Mouse (Mus musculus): Measurements from ENCODE around the gene 2610528J11Rik. TPM values are rescaled to one million over a fixed set of nuclear protein-coding genes. Genes with fewer than 3 reads are reported as not detected.
A peak's percentile ranks its signal among the peaks of the same experiment; 100 is the strongest.

2610528J11Rik gene
- polyA plus RNA-seq, 1 experiment from 2014 or later: 1.2 TPM

DNA sequence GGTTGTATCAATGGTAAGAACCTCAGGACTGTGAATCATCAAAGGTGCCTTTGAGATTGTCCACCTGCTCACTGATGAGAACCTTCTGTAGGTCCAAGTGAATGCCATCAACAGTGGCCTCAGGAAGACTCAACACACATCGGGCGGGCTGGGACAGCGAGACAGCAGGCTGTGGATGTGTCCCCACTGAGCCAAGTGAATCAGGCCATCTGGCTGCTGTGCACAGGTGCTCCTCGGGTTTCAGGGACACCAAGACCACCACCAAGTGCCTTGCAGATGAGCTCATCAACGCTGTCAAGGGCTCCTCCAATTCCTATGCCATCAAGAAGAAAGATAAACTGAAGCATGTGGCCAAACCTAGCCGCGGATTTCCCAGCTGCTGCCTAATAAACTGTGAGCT is 4.6 kb upstream of the 2610528J11Rik start:
- no peaks in the 10 kb centered on the region for H3K9me3 ChIP-seq (replicated peaks)
- H3K4me1 ChIP-seq: peaks cover 4% of the 10 kb centered on the region; the same call in 1 of the 2 replicates
- H3K36me3 ChIP-seq: no peaks in the 10 kb centered on the region
- H3K27me3 ChIP-seq: peaks cover 5% of the 10 kb centered on the region; the same call in 1 of the 2 replicates
- no peak overlapping the region for H3K27ac ChIP-seq
- WGBS: 86% methylated on average over 7 of the region's 7 CpGs
- no peak overlapping the region for H3K4me2 ChIP-seq (replicated peaks)
- no peak for ATAC-seq (ENCODE audit: low FRiP score)
- H3K9ac ChIP-seq: no peak overlapping the region
- no peak overlapping the region for H3K4me3 ChIP-seq

DNA sequence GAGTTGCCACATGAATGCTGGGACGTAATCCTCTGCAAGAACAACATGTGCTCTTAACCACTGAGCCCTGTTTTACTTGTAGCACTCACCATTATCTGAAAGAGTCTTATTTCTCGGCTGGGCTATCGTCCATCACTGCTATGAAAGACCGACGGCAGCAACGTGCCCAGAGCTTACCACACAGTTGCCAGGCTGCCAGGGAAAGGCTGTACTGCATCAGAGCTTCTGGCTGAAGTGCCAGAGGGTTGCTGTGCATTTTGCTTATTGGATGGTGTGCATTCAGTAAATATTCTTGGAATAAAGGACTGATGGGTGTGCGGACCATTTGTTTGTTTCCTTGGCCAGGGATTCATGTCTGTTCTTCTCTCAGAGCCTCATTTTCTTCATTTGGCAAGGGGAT is 2.8 kb upstream of the 2610528J11Rik start:
- 63% methylated on average over 7 of the region's 7 CpGs for WGBS
- Histone ChIP-seq H3K4me3 (no peak overlapping the region), H3K4me2 (replicated peaks) (no peak overlapping the region), H3K9ac (no peak overlapping the region), H3K27me3 (peaks cover 8% of the 10 kb centered on the region; the same call in 1 of the 2 replicates), H3K36me3 (no peaks in the 10 kb centered on the region), H3K9me3 (replicated peaks) (no peaks in the 10 kb centered on the region), H3K4me1 (no peaks in the 10 kb centered on the region), H3K27ac (no peak overlapping the region)
- no peak for ATAC-seq (ENCODE audit: low FRiP score)

DNA sequence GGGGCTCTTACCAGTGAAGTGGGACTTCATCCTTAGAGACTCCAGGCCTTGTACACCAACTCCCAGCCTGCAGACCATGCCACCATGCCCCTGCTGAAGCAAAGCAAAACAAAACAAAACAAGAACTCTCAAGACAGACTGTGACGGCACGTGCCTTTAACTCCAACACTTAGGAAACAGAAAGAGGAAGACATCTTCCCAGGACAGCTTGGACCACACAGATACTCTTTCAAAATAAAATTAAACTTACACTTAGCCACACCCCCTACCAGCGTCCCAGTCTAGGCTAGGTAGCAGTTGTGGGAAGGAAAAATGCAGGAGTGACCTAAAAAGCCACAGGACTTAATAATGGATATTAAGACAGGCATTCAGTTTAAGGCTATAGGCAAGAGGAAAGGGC is 1.0 kb upstream of the 2610528J11Rik start:
- Histone ChIP-seq H3K9ac (no peak overlapping the region), H3K4me1 (no peaks in the 10 kb centered on the region), H3K27me3 (peaks cover 8% of the 10 kb centered on the region; the same call in 1 of the 2 replicates), H3K4me3 (no peak overlapping the region), H3K36me3 (no peaks in the 10 kb centered on the region), H3K9me3 (replicated peaks) (no peaks in the 10 kb centered on the region), H3K4me2 (replicated peaks) (no peak overlapping the region), H3K27ac (no peak overlapping the region)
- WGBS: 72% methylated on average over 3 of the region's 3 CpGs
- ATAC-seq (ENCODE audit: low FRiP score): no peak

DNA sequence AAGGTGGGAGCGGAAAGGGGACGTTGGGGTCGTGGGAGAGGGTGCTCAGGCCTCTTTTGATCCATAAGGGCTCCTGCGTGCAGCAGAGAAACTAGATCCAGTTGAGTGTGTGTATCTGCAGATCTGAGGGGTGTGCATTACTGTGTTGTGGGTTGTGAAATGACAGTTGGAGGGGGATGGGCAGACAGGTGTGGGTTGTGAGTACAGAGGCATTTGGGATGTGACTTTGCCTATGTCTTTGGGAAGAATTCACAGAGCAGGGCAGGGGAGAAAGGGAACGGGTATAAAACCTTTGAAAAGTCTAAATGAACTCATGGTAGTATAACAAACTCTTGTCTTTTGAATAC is 509 bp downstream of the 2610528J11Rik start:
- ATAC-seq (ENCODE audit: low FRiP score): no peak
- Histone ChIP-seq H3K27ac (no peak overlapping the region), H3K27me3 (peaks cover 8% of the 10 kb centered on the region; the same call in 1 of the 2 replicates), H3K4me2 (replicated peaks) (no peak overlapping the region), H3K36me3 (no peaks in the 10 kb centered on the region), H3K4me1 (no peaks in the 10 kb centered on the region), H3K4me3 (no peak overlapping the region), H3K9me3 (replicated peaks) (no peaks in the 10 kb centered on the region), H3K9ac (no peak overlapping the region)
- 48% methylated on average over 5 of the region's 5 CpGs for WGBS

DNA sequence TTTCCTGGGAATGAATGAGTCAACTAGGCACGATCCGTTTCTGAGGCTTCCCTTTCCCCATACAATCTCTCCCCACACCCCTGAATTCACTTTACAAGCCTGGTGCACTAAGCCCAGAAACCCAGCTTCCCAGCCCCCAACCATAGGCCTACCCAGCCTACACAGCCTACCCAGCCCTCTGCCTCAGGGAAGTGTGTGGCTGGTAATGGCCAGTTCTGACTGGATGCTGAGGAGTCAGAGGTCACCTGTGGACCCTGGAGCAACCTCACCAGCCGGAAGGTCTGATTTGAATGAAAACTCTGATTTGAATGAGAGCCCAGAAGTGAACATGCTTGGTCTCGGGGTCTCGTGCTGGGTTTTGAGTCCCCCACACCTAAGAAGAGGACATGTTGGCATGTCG is 921 bp downstream of the 2610528J11Rik start:
- Histone ChIP-seq H3K36me3 (no peaks in the 10 kb centered on the region), H3K27ac (no peak overlapping the region), H3K27me3 (peaks cover 8% of the 10 kb centered on the region; the same call in 1 of the 2 replicates), H3K4me1 (no peaks in the 10 kb centered on the region), H3K9ac (no peak overlapping the region), H3K4me2 (replicated peaks) (no peak overlapping the region), H3K9me3 (replicated peaks) (no peaks in the 10 kb centered on the region), H3K4me3 (no peak overlapping the region)
- 88% methylated on average over 6 of the region's 6 CpGs for WGBS
- ATAC-seq (ENCODE audit: low FRiP score): no peak

DNA sequence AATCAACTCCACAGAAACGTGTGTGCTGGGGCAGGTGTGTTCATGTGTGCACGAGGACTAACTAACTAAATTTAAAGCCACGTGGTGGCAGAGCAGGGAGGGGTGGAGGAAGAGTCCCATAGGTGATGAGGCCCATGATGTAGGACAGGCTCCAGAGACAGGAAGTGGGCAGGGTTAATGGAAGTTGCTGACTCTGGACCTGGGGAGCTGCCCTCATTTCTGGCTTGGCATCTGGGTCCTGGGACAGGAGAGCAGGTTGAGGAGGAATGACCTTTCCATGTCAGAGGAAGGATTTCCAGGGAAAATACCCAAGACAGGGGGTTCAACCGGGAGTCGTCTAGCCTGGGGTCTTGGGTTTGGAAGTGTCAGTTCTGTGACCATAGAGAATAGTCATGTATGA is 5.9 kb downstream of the 2610528J11Rik start:
- Histone ChIP-seq H3K27me3 (peaks cover 3% of the 10 kb centered on the region; the same call in 1 of the 2 replicates), H3K4me2 (replicated peaks) (no peak overlapping the region), H3K4me1 (no peaks in the 10 kb centered on the region), H3K27ac (no peak overlapping the region), H3K36me3 (no peaks in the 10 kb centered on the region), H3K9ac (no peak overlapping the region), H3K4me3 (no peak overlapping the region), H3K9me3 (replicated peaks) (no peaks in the 10 kb centered on the region)
- no peak for ATAC-seq (ENCODE audit: low FRiP score)
- 81% methylated on average over 5 of the region's 5 CpGs for WGBS

DNA sequence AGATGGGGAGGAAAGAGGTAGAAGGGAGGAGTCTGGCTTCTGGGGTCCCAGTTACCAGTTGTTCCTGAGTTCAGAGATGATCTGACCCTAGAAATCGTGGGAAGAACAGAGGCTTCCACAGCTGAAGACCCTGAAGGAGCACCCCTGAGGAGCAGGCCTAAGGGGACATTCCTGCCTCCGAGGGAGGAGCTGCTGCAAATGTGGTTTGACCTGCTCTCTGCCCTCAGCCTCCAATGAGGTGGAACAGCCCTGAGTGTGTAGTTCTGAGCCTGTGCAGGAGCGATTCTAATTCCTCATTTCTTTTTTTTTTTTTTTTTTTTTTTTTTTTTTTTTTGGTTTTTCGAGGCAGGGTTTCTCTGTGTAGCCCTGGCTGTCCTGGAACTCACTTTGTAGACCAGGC is 6.4 kb downstream of the 2610528J11Rik start:
- Histone ChIP-seq H3K9ac (no peak overlapping the region), H3K27me3 (peaks cover 3% of the 10 kb centered on the region; the same call in 1 of the 2 replicates), H3K4me2 (replicated peaks) (no peak overlapping the region), H3K36me3 (no peaks in the 10 kb centered on the region), H3K9me3 (replicated peaks) (no peaks in the 10 kb centered on the region), H3K4me1 (no peaks in the 10 kb centered on the region), H3K27ac (no peak overlapping the region), H3K4me3 (no peak overlapping the region)
- 44% methylated on average over 2 of the region's 4 CpGs for WGBS
- ATAC-seq (ENCODE audit: low FRiP score): no peak

DNA sequence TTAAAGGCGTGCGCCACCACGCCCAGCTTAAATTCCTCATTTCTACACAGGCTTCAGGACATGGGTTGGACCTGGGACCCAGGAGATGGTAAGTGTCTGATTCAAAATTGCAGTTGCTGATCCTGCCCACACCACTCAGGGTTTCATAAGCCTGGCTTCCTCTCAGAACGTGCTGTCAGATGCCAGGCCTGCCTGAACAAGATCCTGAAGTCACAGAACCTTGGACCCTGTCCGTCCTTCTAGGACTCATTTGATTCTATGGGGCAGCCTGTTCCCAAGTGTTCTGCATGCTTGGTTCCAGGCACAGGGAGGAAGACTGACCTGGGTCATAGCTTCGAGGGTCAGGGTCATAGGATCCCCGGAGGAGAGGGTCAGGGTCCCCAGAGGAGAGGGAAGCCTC is 6.8 kb downstream of the 2610528J11Rik start:
- Histone ChIP-seq H3K9me3 (replicated peaks) (no peaks in the 10 kb centered on the region), H3K4me1 (no peaks in the 10 kb centered on the region), H3K36me3 (no peaks in the 10 kb centered on the region), H3K27ac (no peak overlapping the region), H3K4me2 (replicated peaks) (no peak overlapping the region), H3K27me3 (no peaks in the 10 kb centered on the region; the same call in 1 of the 2 replicates), H3K9ac (no peak overlapping the region), H3K4me3 (no peak overlapping the region)
- WGBS: 79% methylated on average over 7 of the region's 7 CpGs
- no peak for ATAC-seq (ENCODE audit: low FRiP score)

DNA sequence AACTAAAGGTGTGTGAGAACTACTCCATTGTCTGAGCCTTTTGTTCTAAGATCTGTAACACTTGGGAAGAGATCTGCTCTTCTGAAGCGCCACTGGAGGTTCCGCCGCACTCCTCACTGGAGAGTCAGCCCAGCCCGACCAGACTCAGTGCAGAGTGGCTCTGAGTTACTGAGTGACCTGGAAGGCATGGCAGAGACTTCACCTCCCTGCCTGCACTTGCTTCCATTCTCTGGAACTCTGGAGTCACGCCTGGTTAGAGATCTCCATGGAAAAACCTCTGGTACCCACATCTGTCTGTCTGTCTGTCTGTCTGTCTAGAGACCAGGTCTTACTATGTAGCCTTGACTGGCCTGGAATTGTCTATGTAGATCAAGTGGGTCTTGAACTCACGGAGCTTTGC is 8.8 kb downstream of the 2610528J11Rik start:
- H3K36me3 ChIP-seq: no peaks in the 10 kb centered on the region
- no peak for ATAC-seq (ENCODE audit: low FRiP score)
- no peaks in the 10 kb centered on the region for H3K4me1 ChIP-seq
- WGBS: 75% methylated on average over 6 of the region's 6 CpGs
- no peaks in the 10 kb centered on the region for H3K9me3 ChIP-seq (replicated peaks)
- no peak overlapping the region for H3K27ac ChIP-seq
- H3K27me3 ChIP-seq: peaks cover 6% of the 10 kb centered on the region
- no peak overlapping the region for H3K4me3 ChIP-seq
- no peak overlapping the region for H3K4me2 ChIP-seq (replicated peaks)
- no peak overlapping the region for H3K9ac ChIP-seq

DNA sequence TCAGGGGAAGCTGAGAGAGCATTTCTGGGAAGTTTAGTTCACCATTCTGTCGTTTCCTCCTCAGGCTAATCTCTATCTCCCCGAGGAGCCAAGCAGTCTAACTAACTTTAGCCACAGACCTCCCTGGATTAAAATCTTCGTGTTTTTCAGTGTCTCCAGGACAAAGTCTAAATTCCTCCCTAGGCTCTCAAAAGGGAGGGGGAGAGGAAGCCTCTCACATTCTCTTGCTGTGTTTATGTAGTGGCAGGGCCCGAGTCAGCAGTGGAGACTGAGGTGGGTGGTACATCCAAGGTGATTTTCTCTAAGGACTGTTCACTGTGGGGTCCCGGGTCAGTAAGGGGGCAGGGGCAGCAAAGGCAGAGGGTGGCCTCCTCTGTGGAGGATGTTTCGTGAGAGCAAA is 11.0 kb downstream of the 2610528J11Rik start:
- Histone ChIP-seq H3K27me3 (peaks cover 10% of the 10 kb centered on the region), H3K4me2 (replicated peaks) (no peak overlapping the region), H3K9ac (no peak overlapping the region), H3K36me3 (no peaks in the 10 kb centered on the region), H3K9me3 (replicated peaks) (no peaks in the 10 kb centered on the region), H3K4me3 (no peak overlapping the region), H3K4me1 (no peaks in the 10 kb centered on the region), H3K27ac (no peak overlapping the region)
- WGBS: 53% methylated on average over 6 of the region's 6 CpGs
- ATAC-seq (ENCODE audit: low FRiP score): no peak

DNA sequence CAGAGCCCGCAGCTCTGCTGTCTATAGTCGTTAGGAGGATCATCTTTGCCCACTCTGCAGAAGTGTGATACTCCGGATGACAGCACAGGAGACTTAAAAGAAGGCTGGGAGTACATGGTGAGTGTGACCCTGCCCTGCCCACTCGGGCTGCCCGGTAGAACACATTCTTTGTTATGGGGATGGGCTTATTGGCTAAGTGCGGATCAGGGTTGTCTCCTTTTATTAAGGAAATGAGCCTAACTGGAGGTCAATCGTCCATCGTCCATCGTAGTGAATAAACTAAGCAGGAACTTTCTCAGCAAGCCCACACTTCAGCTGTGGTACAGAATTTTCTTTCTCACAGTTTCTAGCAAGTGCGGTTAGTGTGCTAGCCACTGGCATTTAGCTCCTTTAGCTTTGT is 13.1 kb downstream of the 2610528J11Rik start:
- no peak overlapping the region for H3K27ac ChIP-seq
- no peak overlapping the region for H3K4me2 ChIP-seq (replicated peaks)
- peaks cover 13% of the 10 kb centered on the region for H3K27me3 ChIP-seq
- no peaks in the 10 kb centered on the region for H3K9me3 ChIP-seq (replicated peaks)
- 13% methylated on average over 10 of the region's 10 CpGs for WGBS
- ATAC-seq (ENCODE audit: low FRiP score): no peak
- H3K36me3 ChIP-seq: no peaks in the 10 kb centered on the region
- no peak overlapping the region for H3K9ac ChIP-seq
- H3K4me1 ChIP-seq: peaks cover 5% of the 10 kb centered on the region; the same call in 1 of the 2 replicates
- no peak overlapping the region for H3K4me3 ChIP-seq

DNA sequence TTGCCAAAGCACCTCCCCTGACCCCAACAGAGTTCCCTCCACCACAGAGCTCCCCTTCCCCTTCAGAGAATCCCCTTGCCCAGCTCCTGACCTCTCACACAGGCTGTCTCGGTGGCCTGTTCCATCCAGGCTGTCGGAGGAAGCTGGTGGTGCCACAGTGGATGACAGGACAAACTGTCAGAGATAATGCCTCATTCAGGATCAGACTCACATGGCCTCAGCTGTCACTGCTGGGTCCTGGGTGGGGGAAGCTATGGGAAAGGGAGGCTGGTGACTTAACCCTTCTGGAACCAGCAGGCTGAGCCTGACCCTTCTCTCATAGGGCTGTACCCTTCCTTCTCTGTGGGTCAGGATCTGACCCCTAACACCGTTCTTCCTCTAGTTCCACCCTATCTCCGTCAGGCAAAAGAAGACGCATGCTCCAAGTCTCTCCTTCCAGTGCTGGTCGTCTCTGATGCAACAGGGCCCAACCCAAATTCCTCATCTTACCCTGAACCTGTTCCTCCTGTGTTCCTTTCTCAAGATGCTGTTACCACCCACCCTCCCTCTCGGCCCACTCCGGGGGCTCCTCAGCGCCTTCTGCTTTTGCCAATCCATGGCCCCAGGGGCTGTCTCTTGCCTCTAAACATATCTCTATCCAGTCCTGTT is 15.8 kb downstream of the 2610528J11Rik start:
- no peak overlapping the region for H3K9ac ChIP-seq
- 56% methylated on average over 9 of the region's 9 CpGs for WGBS
- peaks cover 5% of the 10 kb centered on the region; the same call in 1 of the 2 replicates for H3K4me1 ChIP-seq
- H3K36me3 ChIP-seq: no peaks in the 10 kb centered on the region
- H3K27me3 ChIP-seq: peaks cover 13% of the 10 kb centered on the region
- no peak overlapping the region for H3K4me3 ChIP-seq
- ATAC-seq (ENCODE audit: low FRiP score): no peak
- peak overlapping the region; percentile 49; the same call in 1 of the 2 replicates for H3K4me2 ChIP-seq (replicated peaks)
- H3K9me3 ChIP-seq (replicated peaks): no peaks in the 10 kb centered on the region
- H3K27ac ChIP-seq: no peak overlapping the region

DNA sequence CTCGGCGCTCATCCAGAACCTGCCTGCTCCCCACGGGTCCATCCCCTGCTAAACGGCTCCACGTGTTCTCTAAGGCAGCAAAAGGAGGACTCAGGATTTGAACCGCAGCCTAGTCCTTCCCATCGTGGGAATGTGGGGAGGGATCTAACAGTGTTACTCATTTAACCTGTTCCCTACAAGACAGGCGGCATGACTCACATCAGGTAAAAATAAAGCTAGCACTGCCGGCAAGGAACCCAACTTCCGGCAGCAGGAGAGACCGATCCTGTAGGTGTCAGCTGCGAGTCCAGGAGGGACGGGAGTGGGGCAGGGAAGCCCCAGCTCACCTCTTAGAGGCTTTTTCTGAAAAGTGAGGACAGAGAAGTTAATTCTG is 16.3 kb downstream of the 2610528J11Rik start:
- peaks cover 13% of the 10 kb centered on the region for H3K27me3 ChIP-seq
- H3K36me3 ChIP-seq: no peaks in the 10 kb centered on the region
- peak overlapping the region; percentile 25; the same call in 1 of the 2 replicates for H3K4me3 ChIP-seq
- no peak for ATAC-seq (ENCODE audit: low FRiP score)
- no peak overlapping the region for H3K27ac ChIP-seq
- H3K9me3 ChIP-seq (replicated peaks): no peaks in the 10 kb centered on the region
- 17% methylated on average over 13 of the region's 13 CpGs for WGBS
- H3K9ac ChIP-seq: no peak overlapping the region
- H3K4me2 ChIP-seq (replicated peaks): peak overlapping the region; percentile 49
- peaks cover 5% of the 10 kb centered on the region; the same call in 1 of the 2 replicates for H3K4me1 ChIP-seq

Measured in hindbrain, embryonic 12.5 days (tissue).